Mouse (Mus musculus) CD4-positive, CD25-positive, alpha-beta regulatory T cell, adult 4 months (primary cell): ENCODE measurements around the gene Pde3a. TPM values are rescaled to one million over a fixed set of nuclear protein-coding genes. Genes with fewer than 3 reads are reported as not detected.

ENCODE experiments used
- ATAC-seq: one replicate; pipeline ENCODE4 v1.8.0; 2017
- polyA plus RNA-seq, 2 experiments: library from polyadenylated mRNA; unstranded; fragments of 100-300 nt; shearing (Covaris generic); gene quantifications; one replicate each; pipeline ENCODE4 v1.2.1; 2017

The Pde3a gene
- polyA plus RNA-seq, 2 experiments from 2014 or later: not detected

GRCm38 (mm10) chr6:141405496-141405895 is 156.4 kb downstream of the Pde3a start:
- no peak for ATAC-seq

GRCm38 (mm10) chr6:141408758-141409157 is 159.7 kb downstream of the Pde3a start:
- ATAC-seq: no peak

- ATAC-seq: no peak
Measured at GRCm38 (mm10) chr6:141410836-141411235, 161.8 kb downstream of the Pde3a start.

- ATAC-seq: no peak
Measured at GRCm38 (mm10) chr6:141425114-141425513, 176.0 kb downstream of the Pde3a start.

- ATAC-seq: no peak
Measured at GRCm38 (mm10) chr6:141428587-141428986, 179.5 kb downstream of the Pde3a start.

- ATAC-seq: no peak
Measured at GRCm38 (mm10) chr6:141430134-141430533, 181.1 kb downstream of the Pde3a start.

GRCm38 (mm10) chr6:141432271-141432974 is 183.4 kb downstream of the Pde3a start:
- ATAC-seq: no peak

- ATAC-seq: no peak
Measured at GRCm38 (mm10) chr6:141433917-141434756, 185.1 kb downstream of the Pde3a start.

- no peak for ATAC-seq
Measured at GRCm38 (mm10) chr6:141435160-141435559, 186.1 kb downstream of the Pde3a start.

- ATAC-seq: no peak
Measured at GRCm38 (mm10) chr6:141439965-141440364, 190.9 kb downstream of the Pde3a start.

- ATAC-seq: no peak
Measured at GRCm38 (mm10) chr6:141447547-141447946, 198.5 kb downstream of the Pde3a start.

- no peak for ATAC-seq
Measured at GRCm38 (mm10) chr6:141448886-141449285, 199.8 kb downstream of the Pde3a start.

- no peak for ATAC-seq
Measured at GRCm38 (mm10) chr6:141455335-141455734, 206.3 kb downstream of the Pde3a start.

- ATAC-seq: no peak
Measured at GRCm38 (mm10) chr6:141456591-141456990, 207.5 kb downstream of the Pde3a start.

- no peak for ATAC-seq
Measured at GRCm38 (mm10) chr6:141470251-141470650, 221.2 kb downstream of the Pde3a start.

GRCm38 (mm10) chr6:141474223-141474622 is 225.2 kb downstream of the Pde3a start:
- no peak for ATAC-seq

- ATAC-seq: no peak
Measured at GRCm38 (mm10) chr6:141474696-141475095, 225.6 kb downstream of the Pde3a start.

- ATAC-seq: no peak
Measured at GRCm38 (mm10) chr6:141485302-141486021, 236.4 kb downstream of the Pde3a start.

GRCm38 (mm10) chr6:141487266-141487665 is 238.2 kb downstream of the Pde3a start:
- no peak for ATAC-seq

GRCm38 (mm10) chr6:141488619-141489018 is 239.6 kb downstream of the Pde3a start:
- ATAC-seq: no peak

- ATAC-seq: no peak
Measured at GRCm38 (mm10) chr6:141494909-141495308, 245.8 kb downstream of the Pde3a start.

- no peak for ATAC-seq
Measured at GRCm38 (mm10) chr6:141495634-141496418, 246.8 kb downstream of the Pde3a start.
